Mouse (Mus musculus) bone marrow, adult 2 months (tissue): ENCODE results near the gene Fam229a.

Experiments
- CTCF ChIP-seq: fragments of 200-500 bp; IDR thresholded peaks from 2 replicates; pipeline ENCODE4 v1.5.1; 2011; ENCODE audit warnings: low read length, control low read depth; ENCODE audit not compliant: control insufficient read depth, insufficient read depth
- POLR2A ChIP-seq: fragments of 200-500 bp; IDR thresholded peaks from 2 replicates; pipeline ENCODE4 v1.6.1; 2011; ENCODE audit warnings: low read depth, mild to moderate bottlenecking, control low read depth, low read length, borderline replicate concordance; ENCODE audit not compliant: control insufficient read depth

GRCm38 (mm10) chr4:129509650-129510049 is 18.7 kb downstream of the Fam229a start:
- TF ChIP-seq POLR2A: no peak
- no peak for TF ChIP-seq CTCF
